Mouse (Mus musculus): Measurements from ENCODE around the gene Atp10a.

DNA sequence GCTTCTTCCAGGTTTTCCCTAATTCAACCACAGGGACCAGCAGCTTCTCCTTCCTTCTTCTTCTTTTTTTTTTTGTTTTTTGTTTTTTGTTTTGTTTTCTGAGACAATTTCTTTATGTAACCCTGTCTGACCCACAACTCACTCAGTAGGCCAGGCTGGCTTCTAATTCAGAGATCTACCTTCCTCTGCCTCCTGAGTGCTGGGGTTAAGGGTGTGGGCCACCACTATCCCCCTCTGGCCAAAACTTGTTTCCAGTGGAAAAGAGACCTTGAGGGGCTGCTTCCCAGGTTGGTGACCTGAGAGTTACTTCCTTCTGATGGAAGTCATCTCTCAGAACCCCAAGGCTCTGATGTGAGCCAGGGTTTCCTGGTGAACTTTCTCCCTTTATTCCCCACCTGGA lies 4.1 kb downstream of the Atp10a start:
- TF ChIP-seq CTCF (IDR thresholded peaks at IDR 0.05; ENCODE audit: low read depth) (no peak), EP300 (IDR thresholded peaks at IDR 0.05; ENCODE audit: low read depth) (no peak)

Data from liver, postnatal 0 days (tissue).